Comparison of ENCODE assay signal across 11 mouse cellular contexts in the genomic region with DNA sequence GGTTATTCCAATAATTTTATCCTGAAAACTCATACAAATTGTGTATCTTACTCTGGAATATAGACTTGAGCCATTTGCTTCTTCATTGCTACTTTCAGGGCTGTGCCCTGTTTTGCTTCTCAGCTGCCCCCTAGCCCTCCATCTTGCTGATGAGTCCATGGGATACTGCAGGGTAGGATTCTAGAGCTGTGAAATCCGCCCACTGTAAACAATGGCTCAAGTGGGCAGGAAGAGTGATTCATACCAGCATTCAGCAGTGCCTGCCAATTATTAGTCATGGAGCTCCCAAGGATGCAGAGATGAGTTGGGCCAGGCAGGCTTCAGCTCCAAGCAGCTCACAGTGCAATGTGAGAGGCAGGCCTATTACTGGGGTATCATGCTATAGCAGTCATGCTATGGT.
A peak's percentile ranks its signal among the peaks of the same experiment; 100 is the strongest.
DNase-seq lines count a peak whose midpoint lies in the region; ATAC-seq lines count a peak whose summit lies in the region.
"Had no signal": no experiment of that assay in that cellular context is flagged by ENCODE, and none has a peak within 500 bp of the region (broad histone marks: within the 10 kb centered on the region; RNA-seq: fewer than 3 reads in every experiment).

No protein-coding gene starts in this region.

- no peaks in the 10 kb centered on the region for H3K9me3 ChIP-seq in liver, embryonic 12.5 days (replicated peaks)
- H3K9me3 ChIP-seq in intestine, embryonic 16.5 days (ENCODE audit: control insufficient read depth, low read length): no peaks in the 10 kb centered on the region
- H3K9me3 ChIP-seq: hindbrain, embryonic 13.5 days; limb, embryonic 15.5 days had no signal

- no peaks in the 10 kb centered on the region for H3K27me3 ChIP-seq in liver, embryonic 12.5 days (replicated peaks)
- H3K27me3 ChIP-seq in intestine, embryonic 16.5 days (replicated peaks; ENCODE audit: control insufficient read depth, insufficient read depth, low read length): no peaks in the 10 kb centered on the region
- H3K27me3 ChIP-seq: hindbrain, embryonic 13.5 days; limb, embryonic 15.5 days; megakaryocyte, embryonic 14.5 days had no signal

- 50% methylated on average over 1 of the region's 1 CpGs for WGBS in liver, embryonic 12.5 days (ENCODE audit: insufficient replicate concordance)
- 54% methylated on average over 1 of the region's 1 CpGs for WGBS in intestine, embryonic 16.5 days

- intact Hi-C loops in left cerebral cortex, postnatal 4 days (cut with DNase I): no loop called here

- no peak overlapping the region for H3K4me2 ChIP-seq in liver, embryonic 12.5 days
- no peak overlapping the region for H3K4me2 ChIP-seq in intestine, embryonic 16.5 days (ENCODE audit: low read depth, low read length)
- H3K4me2 ChIP-seq: hindbrain, embryonic 13.5 days; limb, embryonic 15.5 days had no signal

- no peak overlapping the region for H3K9ac ChIP-seq in liver, embryonic 12.5 days
- no peak overlapping the region for H3K9ac ChIP-seq in intestine, embryonic 16.5 days (ENCODE audit: low read depth, low read length)
- H3K9ac ChIP-seq: hindbrain, embryonic 13.5 days; limb, embryonic 15.5 days had no signal

- H3K4me1 ChIP-seq in liver, embryonic 12.5 days: no peaks in the 10 kb centered on the region
- H3K4me1 ChIP-seq in intestine, embryonic 16.5 days (ENCODE audit: control insufficient read depth, insufficient read depth, low read length): 0 out of 2 replicates have a peak, but pooled peaks cover 3% of the 10 kb centered on the region
- H3K4me1 ChIP-seq: megakaryocyte, embryonic 14.5 days had no signal

- ATAC-seq in liver, embryonic 12.5 days: no peak
- ATAC-seq in intestine, embryonic 16.5 days: no peak

- no peaks in the 10 kb centered on the region for H3K36me3 ChIP-seq in liver, embryonic 12.5 days
- H3K36me3 ChIP-seq in intestine, embryonic 16.5 days (ENCODE audit: control insufficient read depth, insufficient read depth, low read length): no peaks in the 10 kb centered on the region
- H3K36me3 ChIP-seq: hindbrain, embryonic 13.5 days; limb, embryonic 15.5 days had no signal

- no peak overlapping the region for H3K27ac ChIP-seq in liver, embryonic 12.5 days
- H3K27ac ChIP-seq in intestine, embryonic 16.5 days (ENCODE audit: low read length): no peak overlapping the region
- H3K27ac ChIP-seq: limb, embryonic 15.5 days had no signal

- DNase-seq in cerebellum, postnatal 10 days: peak; percentile 44 to 48
- no peak for DNase-seq in cerebellum, adult 18-20 months
- DNase-seq in layer of hippocampus, adult 8-10 months (ENCODE audit: low spot score in 2 of 2): peak; percentile 28 to 30
- no peak for DNase-seq in layer of hippocampus, adult 9-10 months (ENCODE audit: low spot score)
- peak; percentile 86 for DNase-seq in Muller cell, postnatal 12 days (ENCODE audit: inconsistent ontology term)
- peak; percentile 9 for DNase-seq in left cerebral cortex, postnatal 4 days

- no peak overlapping the region for H3K4me3 ChIP-seq in liver, embryonic 12.5 days
- H3K4me3 ChIP-seq in intestine, embryonic 16.5 days (ENCODE audit: low read length): no peak overlapping the region
- H3K4me3 ChIP-seq: hindbrain, embryonic 13.5 days; limb, embryonic 15.5 days; megakaryocyte, embryonic 14.5 days had no signal

Comparison
In these comparisons a context has a peak if more than half of its experiments do, and no peak if none do; other contexts are left out.
1. DNase-seq: peak in cerebellum, postnatal 10 days (2 of 2), layer of hippocampus, adult 8-10 months (2 of 2), Muller cell, postnatal 12 days (single experiment) and left cerebral cortex, postnatal 4 days (single experiment); none in cerebellum, adult 18-20 months (0 of 2) and layer of hippocampus, adult 9-10 months (single experiment).